Mouse (Mus musculus) ovary, adult 2 months (tissue): ENCODE results near the gene Unc5a. TPM values are rescaled to one million over a fixed set of nuclear protein-coding genes. Genes with fewer than 3 reads are reported as not detected.

Source experiments
- polyA plus RNA-seq: library from polyadenylated mRNA; depleted of rRNA; stranded (reverse); fragments of >200 nt; gene quantifications from 2 replicates; pipeline ENCODE4 v1.2.3, GENCODE M21; 2012; rRNA removed

Gene Unc5a
- 5.5 and 7.9 TPM in 2 replicates for polyA plus RNA-seq

DNA sequence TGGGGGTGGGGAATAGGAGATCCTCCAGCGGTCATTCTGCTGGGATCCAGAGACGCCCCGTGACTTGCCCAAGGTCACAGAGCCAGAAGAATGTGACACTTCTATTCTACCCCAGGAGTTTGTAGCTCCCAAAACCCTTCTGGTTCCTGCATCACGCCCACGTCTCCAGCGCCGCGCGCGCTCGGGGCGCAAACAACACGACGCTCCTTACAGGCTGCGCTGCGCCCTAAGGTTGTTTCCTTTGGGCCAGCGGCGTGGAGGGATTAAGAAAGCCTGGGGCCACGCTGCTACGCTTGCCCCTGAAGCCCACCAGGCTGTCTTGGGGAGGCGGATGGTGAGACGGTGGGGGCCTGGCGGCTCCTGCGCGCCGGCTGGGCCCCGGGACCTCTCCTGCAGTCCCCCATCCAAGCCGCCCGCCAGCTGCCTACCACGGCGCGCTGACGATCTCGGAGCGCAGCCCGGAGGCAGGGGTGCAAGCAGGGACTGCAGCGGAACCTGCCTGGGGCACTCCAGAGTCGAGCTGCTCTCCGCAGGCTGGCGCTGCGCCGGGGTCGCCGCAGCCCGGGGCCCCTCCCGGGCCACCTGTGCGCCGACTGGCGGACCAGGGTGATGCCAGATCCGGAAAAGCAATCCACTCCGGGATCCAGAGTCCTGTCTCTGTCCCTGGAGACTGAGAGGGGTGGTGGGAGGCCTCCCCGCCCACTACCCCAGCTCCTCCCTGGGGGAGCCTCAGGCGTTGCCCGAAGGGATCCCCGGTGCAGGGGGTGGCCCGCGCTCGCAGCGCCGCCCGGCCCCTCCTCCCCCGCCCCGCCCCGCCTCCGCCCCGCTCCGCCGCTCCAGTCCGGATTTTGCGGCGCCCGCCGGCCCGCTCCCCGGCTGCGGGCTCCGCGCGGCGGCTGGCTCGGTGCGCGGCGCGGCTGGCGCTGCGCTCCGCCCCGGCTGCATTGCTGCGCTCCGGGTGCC is at the start of gene Unc5a:
Gene Unc5a, plus strand, starts transcription at position 881 of the 963 bp plus-strand sequence.

DNA sequence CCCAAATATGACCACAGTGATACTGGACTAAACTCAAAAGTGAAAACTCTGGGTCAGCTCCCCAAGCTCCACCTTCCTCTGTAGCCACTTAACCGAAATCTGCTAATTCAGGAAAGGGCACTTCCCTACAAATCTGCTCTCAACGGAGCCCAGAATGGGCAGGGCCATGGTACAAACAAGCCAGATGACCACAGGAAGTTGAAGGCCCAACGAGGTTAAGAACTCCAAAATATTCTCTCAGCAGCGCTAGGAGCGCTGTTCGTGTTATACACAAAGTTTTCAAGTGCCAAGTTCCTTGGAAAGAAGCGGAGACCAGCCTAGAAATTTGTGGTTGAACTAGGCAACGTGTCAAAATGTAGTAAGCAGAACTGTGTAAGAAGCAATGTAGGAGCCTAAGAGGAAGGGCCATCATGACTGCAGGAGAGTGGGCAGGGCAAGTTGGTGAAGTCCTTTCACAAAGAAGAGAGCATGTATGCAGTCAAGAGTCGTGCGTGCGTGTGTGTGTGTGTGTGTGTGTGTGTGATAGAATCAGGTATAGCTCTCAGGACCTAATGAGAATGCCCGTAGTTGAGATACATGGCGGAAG is 72.1 kb downstream of the Unc5a start, which contains the start of gene Hk3:
Gene Hk3, minus strand, starts transcription at position 192 of the 586 bp plus-strand sequence.

Other genes starting within 250 kb of the Unc5a start
- 0.18 and 0.26 TPM in 2 replicates for gene Cdhr2, start 247.9 kb upstream of the Unc5a start, polyA plus RNA-seq
- 0.91 and 1.1 TPM in 2 replicates for gene Gprin1, start 199.5 kb upstream of the Unc5a start, polyA plus RNA-seq
- 0.16 TPM in 1 of 2 replicates, not detected in the other for gene Sncb, start 182.8 kb upstream of the Unc5a start, polyA plus RNA-seq
- 19.3 and 22.6 TPM in 2 replicates for gene Eif4e1b, start 165.4 kb upstream of the Unc5a start, polyA plus RNA-seq
- gene Tspan17, start 160.0 kb upstream of the Unc5a start, polyA plus RNA-seq, result 16.9 and 18.2 TPM in 2 replicates
- gene Hk3, start 72.0 kb downstream of the Unc5a start, polyA plus RNA-seq, result 3.6 and 4.2 TPM in 2 replicates
- 2.4 and 3.2 TPM in 2 replicates for gene Uimc1, start 150.9 kb downstream of the Unc5a start, polyA plus RNA-seq
- gene Zfp346, start 155.9 kb downstream of the Unc5a start, polyA plus RNA-seq, result 21.1 and 25.1 TPM in 2 replicates
- gene Gm17617, start 184.1 kb downstream of the Unc5a start, polyA plus RNA-seq, result not detected in 2 replicates
- 13.0 and 15.3 TPM in 2 replicates for gene Fgfr4, start 203.2 kb downstream of the Unc5a start, polyA plus RNA-seq